Mouse (Mus musculus) erythroblast, adult 5-6 weeks (primary cell): Measurements from ENCODE around the gene Cnnm4. TPM values are rescaled to one million over a fixed set of nuclear protein-coding genes. Genes with fewer than 3 reads are reported as not detected.
A peak's percentile ranks its signal among the peaks of the same experiment; 100 is the strongest.

Experiments used
- ATAC-seq: replicated peaks from 2 replicates; pipeline ENCODE4 v1.8.0; 2016; ENCODE audit warnings: moderate number of reproducible peaks, mild to moderate bottlenecking, moderate TSS enrichment, inconsistent platforms; ENCODE audit not compliant: poor library complexity, low FRiP score, severe bottlenecking
- total RNA-seq, 2 experiments: library from RNA; stranded (forward) in 1 of 2; stranded (reverse) in 1 of 2; fragments of 150-400 nt in 1 of 2; fragments of 200-764, 138-1000 nt in 1 of 2; gene quantifications; 2 replicates each; pipeline versions ENCODE4 v1.2.3 to v1.2.4; 2015 to 2017; ENCODE audit warnings: low replicate concordance in 2 of 2

Cnnm4 gene
- total RNA-seq, 2 experiments from 2014 or later = 1.5 to 2.3 TPM

DNA sequence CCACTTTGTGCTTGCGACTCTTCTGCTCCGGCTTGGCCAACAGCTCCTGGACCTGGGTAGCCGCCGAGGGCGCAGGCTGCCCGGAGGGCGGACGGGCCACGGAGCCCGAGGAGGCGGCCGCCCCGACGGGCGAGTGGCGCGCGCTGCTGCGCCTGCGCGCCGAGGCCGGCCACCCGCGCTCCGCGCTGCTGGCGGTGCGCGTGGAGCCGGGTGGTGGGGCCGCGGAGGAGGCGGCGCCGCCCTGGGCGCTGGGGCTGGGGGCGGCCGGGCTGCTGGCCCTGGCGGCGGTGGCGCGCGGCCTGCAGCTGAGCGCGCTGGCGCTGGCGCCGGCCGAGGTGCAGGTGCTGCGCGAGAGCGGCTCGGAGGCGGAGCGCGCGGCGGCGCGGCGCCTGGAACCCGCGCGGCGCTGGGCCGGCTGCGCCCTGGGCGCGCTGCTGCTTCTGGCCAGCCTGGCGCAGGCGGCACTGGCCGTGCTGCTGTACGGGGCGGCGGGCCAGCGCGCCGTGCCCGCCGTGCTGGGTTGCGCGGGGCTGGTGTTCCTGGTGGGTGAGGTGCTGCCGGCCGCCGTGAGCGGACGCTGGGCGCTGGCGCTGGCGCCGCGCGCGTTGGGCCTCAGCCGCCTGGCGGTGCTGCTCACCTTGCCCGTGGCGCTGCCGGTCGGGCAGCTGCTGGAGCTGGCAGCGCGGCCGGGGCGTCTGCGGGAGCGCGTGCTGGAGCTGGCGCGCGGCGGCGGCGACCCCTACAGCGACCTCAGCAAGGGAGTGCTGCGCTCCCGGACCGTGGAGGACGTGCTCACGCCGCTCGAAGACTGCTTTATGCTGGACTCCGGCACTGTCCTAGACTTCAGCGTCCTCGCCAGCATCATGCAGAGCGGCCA is 40.9 kb downstream of the Cnnm4 start:
- ATAC-seq = no peak

DNA sequence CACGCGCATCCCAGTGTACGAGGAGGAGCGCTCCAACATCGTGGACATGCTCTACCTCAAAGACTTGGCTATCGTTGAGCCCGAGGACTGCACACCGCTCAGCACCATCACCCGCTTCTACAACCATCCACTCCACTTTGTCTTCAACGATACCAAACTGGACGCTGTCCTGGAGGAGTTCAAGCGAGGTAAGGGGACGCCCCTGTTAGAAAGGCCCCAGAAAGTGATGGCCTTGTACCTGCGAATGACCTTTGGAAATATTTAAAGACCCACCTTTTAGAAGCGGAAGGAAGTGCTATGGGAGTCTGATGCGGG is 41.5 kb downstream of the Cnnm4 start:
- ATAC-seq = no peak

- ATAC-seq = no peak
Observed at GRCm38 (mm10) chr1:36513310-36513709, 41.9 kb downstream of the Cnnm4 start.

DNA sequence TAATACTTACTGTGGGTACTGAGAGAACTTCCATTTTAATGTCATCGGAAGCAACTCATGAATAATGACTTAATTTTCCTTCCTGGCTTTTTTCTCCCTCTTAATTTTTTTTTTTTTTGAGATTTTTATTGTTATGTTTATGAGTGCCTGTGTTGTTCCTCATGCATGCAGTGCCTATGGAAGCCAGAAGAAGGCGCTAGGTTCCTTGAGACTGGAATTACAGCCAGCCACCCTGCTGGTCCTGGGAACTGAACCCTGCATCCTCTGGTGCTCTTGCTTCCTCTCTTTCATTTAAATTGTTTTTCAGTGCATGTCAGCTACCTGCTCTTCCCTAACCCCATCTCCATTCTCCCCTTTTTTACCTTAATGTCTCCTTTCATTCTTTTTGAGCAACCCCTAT is 42.3 kb downstream of the Cnnm4 start:
- ATAC-seq = no peak

DNA sequence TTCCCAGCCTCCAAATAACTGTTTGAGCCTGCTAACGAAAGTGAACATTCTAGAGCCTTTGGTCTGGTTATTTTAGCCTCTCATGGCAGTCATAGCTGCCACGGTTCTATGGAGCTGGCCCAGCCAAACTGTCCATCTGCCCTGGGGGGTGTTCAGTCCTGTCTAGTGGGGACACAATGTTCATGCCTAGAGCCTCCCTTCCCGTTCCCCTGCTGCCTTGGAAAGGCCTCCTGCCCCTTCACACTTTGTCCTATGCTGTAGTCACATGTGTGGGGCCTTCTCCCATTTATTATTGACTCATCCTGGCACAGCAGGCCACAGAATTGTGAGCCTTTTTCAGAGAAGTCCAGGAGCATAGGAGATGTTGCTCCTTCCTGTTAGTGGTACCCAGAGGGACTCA is 46.8 kb downstream of the Cnnm4 start:
- ATAC-seq = no peak

- no peak for ATAC-seq
Observed at GRCm38 (mm10) chr1:36519626-36520025, 48.2 kb downstream of the Cnnm4 start.

DNA sequence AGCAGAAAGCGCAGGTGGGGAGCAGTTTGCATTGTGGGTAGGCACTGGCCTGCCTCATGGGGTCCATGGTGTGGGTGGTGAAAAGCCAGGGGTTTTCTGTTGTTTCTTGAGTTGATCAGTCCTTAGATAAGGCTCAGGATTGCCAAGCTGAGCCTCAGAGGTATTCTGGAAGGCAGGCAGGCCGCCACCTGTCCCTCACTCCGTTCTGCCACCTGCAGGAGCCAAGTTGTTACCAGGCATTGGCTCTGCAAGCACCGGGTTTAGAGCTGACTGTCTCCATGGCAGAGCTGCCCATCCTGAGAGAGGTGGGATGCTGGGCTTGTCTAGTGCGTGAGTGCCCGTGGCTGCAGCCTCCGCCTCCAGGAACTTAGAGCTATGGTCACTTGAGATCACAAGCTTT is 50.8 kb downstream of the Cnnm4 start:
- no peak for ATAC-seq

DNA sequence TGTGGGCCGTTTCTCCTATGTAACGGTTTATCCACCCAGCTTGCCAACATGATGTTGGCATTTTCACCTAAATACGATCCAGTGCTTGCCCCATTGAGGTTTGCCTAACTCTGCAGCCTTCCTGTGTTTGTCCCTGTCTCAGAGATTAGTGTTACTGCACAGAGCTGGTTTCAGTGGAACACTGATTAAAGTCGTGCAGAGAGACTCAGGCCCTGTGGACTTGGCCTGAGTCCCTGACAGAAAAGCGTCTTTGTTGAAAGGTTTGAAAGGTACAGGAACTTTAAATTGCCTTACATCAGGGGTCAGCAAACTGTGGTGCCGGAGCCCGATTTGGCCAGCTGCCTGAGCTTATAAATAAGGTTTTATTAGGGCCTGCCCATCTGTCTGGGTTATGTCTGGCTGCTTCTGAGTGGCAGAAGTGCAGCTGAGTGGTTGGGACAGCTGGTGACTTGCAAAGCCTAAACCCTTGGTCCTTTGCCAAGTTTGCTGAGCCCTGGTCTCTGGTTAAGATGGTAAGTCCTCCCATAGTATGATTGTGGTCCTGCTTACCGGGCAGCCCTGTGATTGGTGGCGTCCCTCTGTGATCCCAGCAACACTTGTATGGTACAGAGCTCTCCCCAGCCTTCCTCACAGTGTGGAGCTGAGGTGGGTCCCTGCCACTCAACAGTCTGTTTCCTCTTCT is 52.1 kb downstream of the Cnnm4 start:
- ATAC-seq = no peak

DNA sequence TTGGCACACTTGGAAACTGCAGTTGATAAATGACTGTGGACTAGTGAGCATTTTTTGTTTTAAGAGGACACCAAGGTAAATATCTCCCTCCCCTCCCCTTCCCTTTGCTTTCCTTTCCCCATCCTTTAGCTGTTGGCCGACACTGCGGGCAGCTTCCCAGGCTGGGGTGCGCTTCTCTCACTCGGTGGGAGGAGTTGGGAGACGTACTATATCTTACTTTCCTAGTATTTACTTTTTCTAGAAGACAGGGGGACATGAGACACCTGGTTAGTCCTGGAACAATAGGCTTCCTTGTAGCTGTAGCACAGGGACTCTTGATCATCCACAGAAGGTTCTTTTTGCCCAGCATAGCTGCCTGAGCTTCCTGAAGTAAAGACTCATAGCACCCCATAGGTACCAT is 52.6 kb downstream of the Cnnm4 start:
- no peak for ATAC-seq

GRCm38 (mm10) chr1:36525774-36526173 is 54.4 kb downstream of the Cnnm4 start:
- ATAC-seq = no peak

DNA sequence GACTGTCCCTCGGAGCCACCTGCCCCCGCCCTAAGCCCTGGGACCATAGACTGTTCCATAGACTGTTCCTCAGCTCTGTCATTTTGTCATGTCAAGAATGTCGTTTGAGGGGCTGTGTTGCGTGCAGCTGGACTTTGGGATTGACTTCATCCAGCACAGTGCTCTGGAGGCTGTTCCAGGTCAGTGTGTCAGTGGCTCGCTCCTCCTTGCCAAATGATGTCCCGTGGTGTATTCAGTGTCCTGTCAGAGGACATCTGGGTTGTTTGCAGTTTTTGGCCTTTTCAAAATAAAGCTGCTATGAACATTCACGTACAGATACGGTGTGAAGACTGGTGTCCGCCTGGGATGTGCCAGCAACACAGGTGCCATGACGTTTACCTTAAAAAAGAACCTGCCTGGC is 55.5 kb downstream of the Cnnm4 start:
- ATAC-seq = no peak

DNA sequence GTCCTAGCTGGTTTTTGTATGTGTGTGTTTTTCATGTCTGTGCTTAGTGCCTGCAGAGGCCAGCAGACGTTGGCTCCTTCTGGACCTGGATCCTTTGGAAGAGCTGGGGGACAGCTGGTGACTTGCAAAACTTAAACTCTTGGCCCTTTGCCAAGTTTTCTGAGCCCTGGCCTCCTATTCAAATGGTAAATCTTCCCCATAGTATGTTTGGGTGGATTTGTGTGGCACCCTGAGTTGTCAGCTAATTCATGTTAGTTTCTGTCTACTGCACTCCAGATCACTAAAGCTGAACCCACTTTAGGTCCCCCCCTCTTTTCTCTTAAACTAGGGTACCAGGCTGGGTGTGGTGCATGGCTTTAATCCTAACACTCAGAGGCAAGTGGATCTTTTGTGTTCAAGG is 56.9 kb downstream of the Cnnm4 start:
- no peak for ATAC-seq

DNA sequence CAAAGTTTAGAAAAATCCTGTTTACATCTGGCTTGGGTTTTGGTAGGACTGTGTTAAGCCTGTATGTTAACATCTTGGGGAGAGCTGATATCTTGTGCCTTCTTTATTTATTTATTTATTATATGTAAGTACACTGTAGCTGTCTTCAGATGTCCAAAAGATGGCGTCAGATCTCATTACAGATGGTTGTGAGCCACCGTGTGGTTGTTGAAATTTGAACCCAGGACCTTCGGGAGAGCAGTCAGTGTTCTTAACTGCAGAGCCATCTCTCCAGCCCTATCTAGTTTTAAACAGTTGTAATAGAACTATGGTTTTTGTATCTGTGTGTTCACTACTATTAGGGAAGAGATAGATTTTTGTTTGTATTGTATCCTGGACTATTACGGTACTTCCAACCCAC is 57.9 kb downstream of the Cnnm4 start:
- no peak for ATAC-seq

GRCm38 (mm10) chr1:36529875-36530274 is 58.5 kb downstream of the Cnnm4 start:
- no peak for ATAC-seq

DNA sequence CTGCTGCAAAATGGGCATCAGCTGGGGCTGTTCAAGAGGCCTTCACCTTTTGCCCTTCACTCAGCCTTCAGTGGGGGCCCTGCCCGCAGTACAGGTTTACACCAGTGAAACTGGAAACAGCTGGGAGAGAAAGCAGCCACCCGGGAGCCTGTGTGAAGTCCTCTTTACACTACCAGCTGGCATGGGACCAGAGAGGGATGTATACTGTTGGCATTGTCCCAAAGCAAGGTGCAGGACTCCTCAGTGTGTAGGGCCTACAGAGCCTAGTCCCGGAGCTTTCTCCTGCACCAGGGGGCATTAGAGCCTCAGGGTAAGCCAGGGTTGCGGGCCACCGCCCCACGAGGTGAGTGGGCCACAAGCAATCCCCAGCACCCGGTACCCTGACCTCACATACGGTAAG is 59.1 kb downstream of the Cnnm4 start:
- ATAC-seq = no peak

GRCm38 (mm10) chr1:36530962-36531361 is 59.5 kb downstream of the Cnnm4 start:
- no peak for ATAC-seq

- ATAC-seq = no peak
Observed at GRCm38 (mm10) chr1:36531461-36531860, 60.0 kb downstream of the Cnnm4 start.

DNA sequence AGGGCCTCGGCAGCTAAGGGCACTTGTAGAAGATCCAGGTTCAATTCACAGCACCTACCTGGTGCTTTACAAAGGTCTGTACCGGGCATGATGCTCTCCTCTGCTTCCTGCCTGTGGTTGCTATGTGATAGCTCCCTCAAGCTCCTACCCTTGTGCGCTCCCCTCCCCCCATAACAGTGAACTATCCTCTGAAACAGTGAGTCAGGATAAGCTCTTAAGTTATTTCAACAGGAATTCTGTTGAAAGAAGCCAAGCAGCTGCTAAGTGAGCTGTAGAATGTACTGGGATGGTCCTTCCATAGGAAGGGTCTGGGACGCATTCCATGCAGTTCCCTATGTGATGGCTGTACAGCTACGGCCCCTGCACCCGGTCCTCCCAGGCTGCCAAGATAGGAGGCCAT is 62.1 kb downstream of the Cnnm4 start:
- no peak for ATAC-seq

DNA sequence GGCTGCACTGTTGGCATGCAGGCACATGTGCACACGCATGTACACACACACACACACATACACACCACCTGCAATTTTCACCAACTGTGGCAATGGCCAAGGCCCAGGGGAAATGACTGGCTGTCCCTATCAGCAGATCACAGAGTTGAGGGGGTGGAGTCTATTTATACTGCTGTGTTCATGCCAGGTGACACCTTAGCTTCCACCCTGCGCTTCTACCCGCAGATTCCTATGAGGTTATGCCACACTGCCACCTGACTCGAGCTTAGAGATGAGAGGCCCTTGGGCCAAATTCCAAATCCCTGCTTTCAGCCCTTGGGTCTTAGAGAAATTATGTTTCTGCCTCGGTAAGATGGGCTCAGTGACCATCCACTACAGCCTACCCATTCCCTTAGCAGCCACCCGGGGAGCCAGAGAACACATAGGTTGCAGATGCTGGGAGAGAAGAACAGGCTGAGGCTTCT is 63.2 kb downstream of the Cnnm4 start:
- ATAC-seq = 0 out of 2 replicates have a peak, but pooled peaks have one; percentile 35

DNA sequence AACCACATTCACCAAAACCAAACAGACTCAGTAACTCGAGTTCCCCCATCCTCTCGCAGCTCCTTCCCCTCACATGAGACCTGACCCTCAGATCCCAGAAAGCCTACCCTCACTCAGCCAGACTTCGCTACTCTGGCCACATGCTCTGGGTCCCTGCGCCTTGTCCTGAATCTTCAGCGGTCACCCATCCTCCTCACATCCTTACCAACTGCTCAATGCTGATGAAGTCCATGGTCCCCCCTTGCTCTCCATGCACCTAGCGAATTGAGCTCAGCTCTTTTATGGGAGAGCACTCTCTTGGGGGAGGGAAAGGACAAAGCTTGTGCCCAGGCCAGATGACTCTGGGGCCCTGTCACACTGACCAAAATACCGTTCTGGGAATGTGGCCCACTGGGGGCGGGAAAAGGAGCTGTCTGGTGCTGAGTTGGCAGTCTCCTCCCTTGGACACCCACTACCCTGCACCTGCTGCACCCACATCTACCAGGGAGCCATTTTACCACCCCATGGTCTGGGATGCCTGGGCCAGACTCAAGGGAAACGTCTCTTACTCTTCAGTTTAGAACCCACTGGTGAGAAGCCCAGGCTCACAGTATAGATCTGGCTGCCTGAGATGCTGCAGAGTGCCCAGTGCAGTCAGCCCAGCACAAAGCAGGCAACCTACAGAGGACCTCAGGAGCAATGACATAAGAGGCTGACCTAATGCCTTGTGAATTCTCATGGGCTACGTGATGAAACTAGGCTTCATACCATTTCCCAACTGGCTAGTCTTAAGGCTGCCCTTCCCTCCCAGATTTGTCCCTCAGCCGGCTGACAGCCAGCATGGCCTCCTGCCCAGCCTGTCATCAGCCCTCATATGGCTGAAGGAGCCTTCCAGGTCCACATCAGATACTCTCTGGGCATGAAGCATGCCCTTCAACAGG is 64.3 kb downstream of the Cnnm4 start:
- ATAC-seq = no peak

DNA sequence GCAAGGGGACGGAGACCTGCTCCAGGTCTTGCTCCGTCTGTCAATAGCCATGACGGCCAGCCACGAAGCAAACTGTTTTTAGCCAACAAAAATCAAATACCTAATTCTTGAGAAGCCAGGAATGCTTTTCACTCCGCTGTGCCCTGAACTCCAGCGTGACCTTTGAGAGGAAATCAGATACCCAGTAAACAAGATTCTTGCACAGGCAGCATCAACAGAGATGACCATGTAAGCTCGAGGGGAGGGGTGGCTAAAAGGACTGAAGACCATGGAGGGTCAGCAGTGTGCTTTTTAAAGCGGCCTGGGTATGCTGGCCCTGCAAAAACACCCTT is 64.9 kb downstream of the Cnnm4 start:
- no peak for ATAC-seq
